Mouse (Mus musculus) macrophage (primary cell): ENCODE measurements at regions not wholly inside any gene's neighbourhood (a gene's known extent, or its start where the extent isn't known, plus 50 kb on each side); places are given as distances from the start of the nearest gene placed in this dataset.

ENCODE experiments used
- H3K27ac ChIP-seq: fragments of 350-480 bp; formaldehyde crosslinking; 2 replicates; pipeline ENCODE4 v1.9.0; 2021
- H3K36me3 ChIP-seq: fragments of 350-480 bp; formaldehyde crosslinking; 2 replicates; pipeline ENCODE4 v1.9.0; 2021; ENCODE audit errors: inconsistent target
- H3K4me3 ChIP-seq: fragments of 350-480 bp; formaldehyde crosslinking; 2 replicates; pipeline ENCODE4 v1.9.0; 2021; ENCODE audit errors: inconsistent target
- H3K79me2 ChIP-seq: fragments of 350-480 bp; formaldehyde crosslinking; 2 replicates; pipeline ENCODE4 v1.9.0; 2021; ENCODE audit errors: inconsistent target
- WGBS: methylation state at CpG from one replicate; pipeline ENCODE4 v1.1.7; 2026; ENCODE audit warnings: inconsistent platforms; ENCODE audit not compliant: missing documents; 5-methylcytosine and 5-hydroxymethylcytosine counted together

DNA sequence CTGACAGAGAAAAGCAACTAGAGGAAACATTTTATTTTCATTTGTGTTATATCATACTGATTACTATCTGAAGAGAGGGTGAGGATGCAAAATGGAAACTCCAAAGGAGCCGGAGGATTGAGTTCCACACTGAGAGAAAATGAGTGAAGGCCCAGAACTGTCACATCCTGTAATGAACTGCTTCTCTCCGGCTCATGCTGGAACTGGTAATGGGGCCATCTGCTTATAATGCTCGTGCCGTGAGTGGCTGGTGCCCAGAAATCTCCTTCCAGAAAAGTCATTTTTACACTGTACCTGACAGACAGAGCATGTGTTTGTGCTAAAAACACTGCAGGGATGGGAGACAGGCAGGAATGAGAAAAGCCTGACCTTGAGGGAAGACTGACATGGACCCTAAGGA lies 483.5 kb upstream of the Pkdcc start:
- H3K36me3 ChIP-seq: no peaks in the 10 kb centered on the region
- no peaks in the 10 kb centered on the region for H3K79me2 ChIP-seq
- no peak overlapping the region for H3K4me3 ChIP-seq
- WGBS: 85% methylated on average over 3 of the region's 4 CpGs
- no peak overlapping the region for H3K27ac ChIP-seq

DNA sequence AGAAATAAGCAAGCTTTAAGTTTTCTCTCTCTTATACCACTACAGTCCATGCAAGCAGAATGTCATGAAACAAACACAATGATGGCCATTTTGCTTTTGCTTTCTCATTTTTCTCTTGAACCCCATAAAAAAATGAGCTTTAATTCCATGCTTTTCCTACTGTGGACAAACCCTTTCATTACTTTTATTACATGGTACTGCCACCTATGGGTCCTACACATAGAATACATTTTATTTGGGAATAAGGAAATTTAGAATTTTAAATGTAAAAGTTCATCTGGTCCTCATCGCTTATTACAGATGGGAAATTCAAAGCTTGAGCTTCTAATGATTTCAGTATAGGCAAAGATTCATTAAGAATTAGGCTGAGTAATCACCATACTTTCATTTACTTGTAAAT lies 472.6 kb upstream of the Pkdcc start:
- no peaks in the 10 kb centered on the region for H3K79me2 ChIP-seq
- no peak overlapping the region for H3K4me3 ChIP-seq
- no peak overlapping the region for H3K27ac ChIP-seq
- no peaks in the 10 kb centered on the region for H3K36me3 ChIP-seq
- WGBS: 100% methylated on average over 1 of the region's 1 CpGs

DNA sequence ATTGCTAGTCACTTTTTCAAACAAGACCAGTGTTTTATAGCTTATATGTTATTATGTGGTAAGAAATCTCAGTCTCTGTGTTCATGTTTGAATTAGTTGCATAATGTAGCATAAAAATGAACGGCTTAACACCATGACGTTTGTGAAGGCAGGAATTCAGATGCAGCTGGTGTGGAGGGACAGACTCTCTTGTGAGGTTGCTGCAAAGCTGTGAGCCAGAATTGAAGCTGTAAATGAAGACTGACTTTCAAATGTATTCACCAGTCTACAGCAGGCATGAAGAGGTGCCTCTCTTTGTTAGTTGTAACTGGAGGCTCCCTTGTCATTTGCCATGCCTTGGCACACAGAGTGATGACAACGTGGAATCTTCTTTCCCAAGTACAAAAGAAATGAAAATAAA lies 457.7 kb upstream of the Pkdcc start:
- Histone ChIP-seq H3K27ac (no peak overlapping the region), H3K36me3 (no peaks in the 10 kb centered on the region), H3K4me3 (no peak overlapping the region), H3K79me2 (no peaks in the 10 kb centered on the region)
- WGBS: 62% methylated on average over 3 of the region's 3 CpGs

DNA sequence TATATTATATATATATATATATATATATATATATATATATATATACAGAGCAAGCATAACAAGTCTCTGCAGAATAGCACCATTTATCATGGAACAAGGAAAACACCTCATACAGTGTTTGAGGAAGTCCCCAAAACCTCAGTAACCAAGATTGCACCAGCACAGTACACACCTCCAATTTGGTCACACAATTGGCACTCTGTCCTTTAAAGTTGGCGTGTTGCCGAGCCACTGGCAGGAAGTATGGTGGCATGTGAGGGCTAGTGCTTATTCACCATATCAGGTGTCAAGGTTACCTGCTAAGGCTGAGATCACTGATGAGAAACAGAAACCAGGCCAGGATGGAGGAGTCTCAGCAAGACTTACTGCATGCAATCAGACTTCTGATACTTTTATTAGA lies 436.0 kb upstream of the Pkdcc start:
- WGBS: 32% methylated on average over 2 of the region's 2 CpGs
- Histone ChIP-seq H3K4me3 (no peak overlapping the region), H3K79me2 (no peaks in the 10 kb centered on the region), H3K27ac (no peak overlapping the region), H3K36me3 (no peaks in the 10 kb centered on the region)

DNA sequence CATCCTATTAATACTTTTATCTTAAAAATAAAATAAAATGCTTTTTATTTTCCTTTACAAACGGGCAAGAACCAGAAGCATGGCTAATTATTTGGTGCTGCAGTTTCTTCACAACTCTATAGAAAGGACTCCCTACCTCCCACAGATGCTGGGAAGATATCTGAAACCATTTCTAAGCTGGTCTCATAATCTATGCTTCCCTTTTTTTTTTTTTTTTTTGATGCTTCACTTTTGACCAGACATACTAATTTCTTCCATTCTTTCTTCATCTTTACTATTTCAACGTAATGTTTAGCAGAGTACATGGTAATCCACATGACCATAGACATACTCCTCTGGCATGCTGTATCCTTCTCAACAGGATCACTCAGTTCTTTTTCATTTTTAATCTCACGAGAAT lies 393.0 kb upstream of the Pkdcc start:
- no peak overlapping the region for H3K4me3 ChIP-seq
- no peak overlapping the region for H3K27ac ChIP-seq
- H3K79me2 ChIP-seq: no peaks in the 10 kb centered on the region
- WGBS: 79% methylated on average over 3 of the region's 3 CpGs
- no peaks in the 10 kb centered on the region for H3K36me3 ChIP-seq

DNA sequence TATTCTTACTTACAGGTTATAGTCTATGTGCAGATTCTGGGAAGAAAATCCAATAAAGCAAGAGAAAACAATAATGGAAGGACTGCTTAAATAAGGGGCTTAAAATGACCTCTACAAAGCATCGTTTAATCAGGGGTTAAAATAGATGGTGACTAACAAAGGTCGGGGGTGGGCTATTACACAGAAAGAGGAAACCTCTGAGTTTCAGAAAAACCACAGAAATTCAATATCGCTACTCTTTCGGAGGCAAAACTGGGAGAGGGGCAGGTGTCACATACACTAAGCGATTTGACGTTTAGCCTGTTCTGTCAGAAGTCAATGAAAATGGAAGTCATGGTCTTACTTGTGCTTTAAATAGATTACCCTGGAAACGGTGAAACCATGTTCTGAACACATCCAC lies 391.0 kb upstream of the Pkdcc start:
- H3K79me2 ChIP-seq: no peaks in the 10 kb centered on the region
- no peak overlapping the region for H3K4me3 ChIP-seq
- 7% methylated on average over 7 of the region's 7 CpGs for WGBS
- no peaks in the 10 kb centered on the region for H3K36me3 ChIP-seq
- no peak overlapping the region for H3K27ac ChIP-seq

DNA sequence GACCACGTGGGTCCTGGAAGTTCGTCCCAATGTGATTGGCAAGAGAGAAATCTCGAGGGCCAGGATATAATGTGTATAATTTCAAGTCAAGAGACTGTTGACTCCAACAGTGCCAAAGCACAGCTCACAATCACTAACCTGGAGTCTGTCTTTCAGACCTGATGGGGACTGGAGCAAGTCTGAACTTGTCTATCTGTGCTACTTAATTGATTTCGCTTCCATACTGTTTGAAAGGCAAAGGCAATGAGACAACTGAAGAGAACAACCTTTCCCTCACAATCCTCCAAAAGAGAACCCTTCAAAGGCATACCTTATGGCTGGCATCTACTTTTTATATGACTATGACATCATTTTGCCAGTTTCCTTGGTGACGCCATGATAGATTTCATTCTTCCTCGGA lies 390.5 kb upstream of the Pkdcc start:
- H3K27ac ChIP-seq: no peak overlapping the region
- H3K79me2 ChIP-seq: no peaks in the 10 kb centered on the region
- H3K36me3 ChIP-seq: no peaks in the 10 kb centered on the region
- 90% methylated on average over 6 of the region's 6 CpGs for WGBS
- H3K4me3 ChIP-seq: no peak overlapping the region

DNA sequence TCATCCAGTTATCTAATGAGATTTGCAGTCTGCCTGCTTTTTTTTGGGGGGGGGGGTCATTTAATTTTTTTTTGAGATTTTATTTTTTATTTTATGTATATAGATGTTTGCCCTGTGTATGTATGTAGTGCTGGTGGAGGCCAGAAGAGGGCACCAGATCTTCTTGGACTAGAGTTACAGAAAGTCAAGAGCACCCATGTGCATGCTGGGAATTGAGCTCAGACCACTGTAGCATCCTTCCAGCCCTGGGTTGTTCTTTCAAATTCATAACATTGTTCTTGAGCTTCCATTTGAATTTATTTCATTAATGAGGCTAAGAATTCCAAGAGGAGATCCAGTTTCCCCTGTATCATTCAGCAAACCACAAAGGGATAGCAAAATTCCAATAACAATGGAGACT lies 387.9 kb upstream of the Pkdcc start:
- Histone ChIP-seq H3K4me3 (no peak overlapping the region), H3K79me2 (no peaks in the 10 kb centered on the region)

DNA sequence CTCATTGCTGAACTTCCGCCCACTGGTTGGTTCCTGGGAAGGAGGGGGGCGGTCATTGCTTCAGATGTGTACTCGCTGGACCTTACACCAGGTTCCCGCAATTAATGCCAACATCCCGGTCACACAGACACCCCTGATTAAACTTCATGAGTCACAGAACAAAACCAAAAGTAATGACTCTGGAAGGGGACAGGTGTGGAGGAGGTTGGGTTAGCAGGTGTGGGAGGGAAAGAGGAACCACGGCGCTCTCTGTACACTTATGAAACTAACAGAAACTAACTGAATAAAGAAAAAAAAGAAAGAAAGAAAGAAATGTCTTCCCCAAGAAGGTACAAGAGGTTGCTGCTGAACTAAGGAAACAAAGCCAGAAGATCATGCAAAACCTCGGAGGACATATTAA lies 387.3 kb upstream of the Pkdcc start:
- 86% methylated on average over 8 of the region's 8 CpGs for WGBS
- no peaks in the 10 kb centered on the region for H3K36me3 ChIP-seq
- H3K4me3 ChIP-seq: no peak overlapping the region
- no peak overlapping the region for H3K27ac ChIP-seq
- H3K79me2 ChIP-seq: no peaks in the 10 kb centered on the region

More for the DNA sequence above, 387.9 kb upstream of the Pkdcc start:
- no peak overlapping the region for H3K27ac ChIP-seq
- no peaks in the 10 kb centered on the region for H3K36me3 ChIP-seq

DNA sequence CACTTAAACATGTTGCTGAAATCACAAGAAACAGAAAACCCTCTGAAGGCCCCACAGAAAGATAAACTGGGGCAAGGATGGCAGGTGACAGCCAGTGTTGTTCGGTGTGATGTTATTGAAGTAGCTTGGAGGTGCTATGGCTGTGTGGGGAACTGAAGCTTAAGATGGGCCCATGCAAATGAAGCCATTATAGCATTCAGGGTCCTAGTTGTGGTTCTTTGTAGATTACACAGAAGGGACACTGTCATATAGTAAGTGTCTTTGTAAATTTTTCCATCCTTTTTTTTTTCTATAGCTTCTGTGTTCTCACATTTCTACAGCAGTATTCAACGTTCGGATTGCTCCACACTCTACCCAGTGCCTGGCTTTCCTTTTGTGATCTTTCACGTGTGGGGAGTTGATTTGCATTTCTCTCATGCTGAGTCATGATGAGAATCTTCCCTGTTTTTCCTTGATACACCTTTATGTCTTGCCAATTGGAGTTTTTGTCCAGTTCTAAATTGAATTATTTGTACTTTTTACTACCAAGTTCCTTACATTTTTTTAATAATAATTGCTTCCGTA lies 386.6 kb upstream of the Pkdcc start:
- no peaks in the 10 kb centered on the region for H3K79me2 ChIP-seq
- H3K27ac ChIP-seq: no peak overlapping the region
- 96% methylated on average over 5 of the region's 5 CpGs for WGBS
- no peak overlapping the region for H3K4me3 ChIP-seq
- H3K36me3 ChIP-seq: no peaks in the 10 kb centered on the region

DNA sequence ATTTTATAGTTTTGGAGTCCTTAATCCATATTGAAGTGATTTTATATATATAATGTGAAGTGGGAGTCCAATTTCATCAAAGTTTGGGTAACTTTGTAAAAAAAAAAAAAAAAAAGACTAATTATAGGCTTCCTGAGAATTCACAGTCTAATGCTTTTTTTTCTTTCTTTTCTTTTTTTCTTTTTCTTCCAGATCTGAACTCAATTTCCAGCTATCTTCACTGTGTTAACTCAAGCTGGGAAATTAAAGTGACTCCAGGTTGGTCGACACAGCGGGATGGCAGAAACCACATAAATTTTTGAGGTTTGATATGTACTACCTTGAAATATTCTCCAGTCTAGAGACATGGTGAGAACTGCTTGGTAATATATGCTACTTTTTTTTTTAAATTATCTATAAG lies 385.7 kb upstream of the Pkdcc start:
- Histone ChIP-seq H3K79me2 (no peaks in the 10 kb centered on the region), H3K4me3 (no peak overlapping the region), H3K27ac (no peak overlapping the region), H3K36me3 (no peaks in the 10 kb centered on the region)
- WGBS: 92% methylated on average over 2 of the region's 2 CpGs

DNA sequence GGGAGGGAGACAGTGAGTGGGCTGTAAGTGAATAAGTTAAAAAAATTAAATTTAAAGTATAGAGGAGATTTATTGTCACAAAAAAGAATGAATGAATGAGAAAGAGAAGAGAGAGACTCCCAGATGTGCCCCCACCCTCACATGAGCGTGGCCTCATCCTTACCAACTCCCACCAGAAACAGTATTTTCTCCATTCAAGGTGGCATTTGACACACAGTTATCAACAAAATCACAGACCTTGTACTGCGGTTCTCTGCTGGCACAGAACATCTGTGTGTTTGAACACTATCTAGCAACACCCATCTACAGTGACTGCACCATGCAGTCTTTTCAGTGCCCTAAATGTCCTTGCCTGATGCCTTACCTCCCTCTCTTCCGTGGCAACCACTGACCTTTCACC lies 380.9 kb upstream of the Pkdcc start:
- Histone ChIP-seq H3K79me2 (no peaks in the 10 kb centered on the region), H3K36me3 (no peaks in the 10 kb centered on the region), H3K4me3 (no peak overlapping the region), H3K27ac (no peak overlapping the region)
- WGBS: 83% methylated on average over 3 of the region's 3 CpGs

DNA sequence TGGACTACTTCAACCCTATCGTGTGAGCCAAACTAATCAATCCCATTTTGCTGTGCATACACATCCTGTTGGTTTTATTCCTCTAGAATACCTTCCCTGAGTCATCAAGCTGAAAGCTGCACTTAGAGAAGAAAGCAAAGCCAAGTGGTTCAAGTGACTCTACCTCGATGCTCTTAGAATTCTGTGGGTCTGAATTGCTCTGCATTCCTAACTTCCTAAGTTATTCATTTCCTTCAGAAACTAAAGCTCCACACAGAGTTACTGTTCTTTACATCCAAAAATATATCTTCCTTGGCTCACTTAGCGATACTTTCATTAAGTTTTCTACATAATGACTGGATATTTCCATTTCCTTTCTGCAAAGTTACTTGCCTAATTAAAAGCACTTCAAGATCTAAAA lies 379.0 kb upstream of the Pkdcc start:
- H3K79me2 ChIP-seq: no peaks in the 10 kb centered on the region
- no peaks in the 10 kb centered on the region for H3K36me3 ChIP-seq
- H3K4me3 ChIP-seq: no peak overlapping the region
- H3K27ac ChIP-seq: no peak overlapping the region
- WGBS: 78% methylated on average over 3 of the region's 3 CpGs

DNA sequence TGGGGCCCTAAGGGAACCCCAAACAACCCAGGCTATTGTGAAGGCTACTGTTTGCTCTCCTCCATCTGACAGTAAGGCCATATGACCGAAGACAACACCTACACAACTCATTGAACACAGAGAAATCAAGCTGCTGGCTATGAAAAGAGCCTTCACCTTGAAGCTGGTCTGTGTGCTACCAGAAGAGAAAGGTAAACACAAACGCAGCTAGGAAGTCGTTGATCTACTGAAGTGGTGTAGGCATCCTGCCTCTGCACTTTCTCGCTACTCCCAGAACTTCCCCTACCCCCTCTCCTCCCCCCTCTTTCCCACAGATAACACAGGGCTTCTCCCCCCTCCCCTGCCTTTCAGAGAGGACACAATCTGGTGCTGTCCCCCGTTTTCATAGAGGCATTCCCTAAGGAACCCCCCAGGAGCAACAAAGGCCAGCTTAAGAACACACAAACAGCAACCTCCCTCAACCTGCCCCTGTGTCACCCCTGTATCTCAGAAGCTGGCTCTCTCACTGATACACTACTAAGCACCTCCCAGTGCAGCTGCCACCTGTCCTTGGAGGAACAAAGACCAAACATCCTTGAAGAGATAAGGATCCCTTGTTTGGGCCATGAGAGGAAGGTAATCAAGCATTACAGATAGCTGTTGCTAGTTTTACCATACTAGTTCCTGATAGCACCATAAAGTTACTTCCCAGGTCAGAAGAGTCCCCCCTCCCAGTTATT lies 368.2 kb upstream of the Pkdcc start:
- 38% methylated on average over 5 of the region's 5 CpGs for WGBS
- H3K27ac ChIP-seq: no peak overlapping the region
- H3K36me3 ChIP-seq: no peaks in the 10 kb centered on the region
- H3K79me2 ChIP-seq: no peaks in the 10 kb centered on the region
- H3K4me3 ChIP-seq: no peak overlapping the region

DNA sequence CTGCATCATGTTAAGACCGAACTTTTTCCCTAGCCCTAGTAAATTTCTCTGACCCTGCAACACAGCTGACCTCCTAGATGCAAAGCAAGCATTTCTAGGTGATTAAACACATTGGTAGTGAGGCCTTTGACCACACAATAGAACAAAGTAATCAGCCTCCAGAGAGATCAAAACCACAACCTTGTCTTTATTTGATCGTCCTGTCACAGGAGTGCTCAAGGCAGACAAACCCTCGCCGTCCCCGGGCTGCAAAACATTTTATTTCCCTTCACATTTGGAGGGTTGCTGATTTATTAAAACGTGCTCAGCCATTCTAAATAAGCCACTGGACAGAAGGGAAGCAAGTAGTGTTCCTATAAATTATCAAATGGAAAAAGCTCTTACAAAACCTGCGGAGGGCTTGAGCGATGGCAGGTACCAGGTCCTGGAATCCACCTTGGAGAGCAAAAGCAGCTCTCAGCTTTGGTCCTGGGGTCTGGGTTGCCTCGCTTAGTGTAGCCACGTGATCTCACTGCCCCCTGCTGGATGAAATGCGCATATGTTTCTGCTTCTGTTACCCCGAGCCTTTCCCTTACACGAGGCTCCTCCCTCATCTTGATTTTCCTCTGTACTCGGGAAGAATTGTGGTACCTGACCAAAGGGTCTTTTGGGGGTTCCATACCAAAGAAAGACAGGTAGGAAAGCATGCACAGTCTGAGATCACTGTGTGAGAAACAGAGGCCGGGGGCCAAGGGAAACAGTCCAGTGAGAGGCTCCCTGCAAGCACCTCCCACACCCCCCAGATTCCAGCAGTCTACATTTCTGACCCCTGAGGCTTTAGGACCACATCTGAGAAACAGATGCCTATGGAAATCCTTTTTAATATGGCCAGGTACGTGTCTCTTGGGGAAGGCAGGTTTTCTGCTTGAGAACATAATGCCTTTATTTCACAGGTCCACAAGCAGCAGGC lies 357.6 kb upstream of the Pkdcc start:
- Histone ChIP-seq H3K79me2 (no peaks in the 10 kb centered on the region), H3K4me3 (no peak overlapping the region), H3K27ac (no peak overlapping the region), H3K36me3 (no peaks in the 10 kb centered on the region)
- 28% methylated on average over 16 of the region's 16 CpGs for WGBS
